Mouse (Mus musculus) liver, embryonic 14.5 days (tissue): ENCODE measurements around the gene Mia3.

ENCODE experiments used
- CTCF ChIP-seq: IDR thresholded peaks from 2 replicates; pipeline ENCODE4 v1.5.1; 2016; ENCODE audit warnings: antibody characterized with exemption, low read depth, control low read depth
- EP300 ChIP-seq: IDR thresholded peaks from 2 replicates; pipeline ENCODE4 v1.6.1; 2016; ENCODE audit warnings: antibody characterized with exemption, low read depth

GRCm38 (mm10) chr1:183324433-183324832, 44.9 kb downstream of the Mia3 start:
- TF ChIP-seq EP300: no peak
- TF ChIP-seq CTCF: no peak
